Mouse (Mus musculus) MEL-GATA-1-ER (cell line): ENCODE results near the gene Itpr1.

ENCODE experiments used
- DNase-seq: peaks from one replicate; pipeline ENCODE4 v3.0.0-alpha.2; 2012; ENCODE audit warnings: low read depth; ENCODE audit errors: extremely low read depth

Itpr1 gene

DNA sequence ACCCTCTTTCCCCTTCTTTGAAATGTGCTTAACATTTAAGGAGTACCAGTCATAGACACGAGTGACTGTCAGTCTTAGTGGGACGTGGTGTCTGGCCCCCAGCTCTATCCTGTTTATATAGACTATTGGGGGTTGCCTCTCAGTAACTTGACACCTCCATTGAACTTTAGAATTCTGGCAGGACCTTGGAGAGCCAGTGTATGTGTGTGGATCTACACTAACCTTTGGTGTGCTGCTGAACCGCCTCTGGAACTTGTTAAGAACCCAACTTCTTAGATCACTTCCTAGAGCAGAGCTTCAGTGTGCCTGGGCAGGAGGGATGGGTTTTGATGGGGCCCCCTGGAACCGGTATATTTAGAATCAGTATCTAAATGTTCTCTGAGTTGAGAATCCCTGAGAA is 26.2 kb downstream of the Itpr1 start:
- no peak for DNase-seq

DNA sequence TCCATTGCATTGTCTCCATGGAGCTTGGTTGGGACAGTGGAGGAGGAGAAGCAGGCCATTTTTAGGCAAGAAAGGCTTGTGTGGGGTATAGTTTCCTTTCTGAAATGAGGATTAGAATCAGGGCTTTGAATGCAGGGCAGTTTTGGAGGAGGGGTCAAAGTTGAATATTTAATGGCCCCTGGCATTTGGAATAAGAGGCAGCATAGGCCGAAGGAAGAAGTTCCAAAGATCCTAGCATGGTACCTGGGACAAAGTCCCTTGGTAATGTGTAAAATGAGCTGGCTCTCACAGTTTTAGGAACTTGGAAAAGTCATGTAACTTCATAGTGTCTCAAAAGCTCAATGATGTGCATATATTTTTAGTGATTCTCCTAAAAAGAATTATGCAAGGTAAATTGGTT is 27.1 kb downstream of the Itpr1 start:
- no peak for DNase-seq

DNA sequence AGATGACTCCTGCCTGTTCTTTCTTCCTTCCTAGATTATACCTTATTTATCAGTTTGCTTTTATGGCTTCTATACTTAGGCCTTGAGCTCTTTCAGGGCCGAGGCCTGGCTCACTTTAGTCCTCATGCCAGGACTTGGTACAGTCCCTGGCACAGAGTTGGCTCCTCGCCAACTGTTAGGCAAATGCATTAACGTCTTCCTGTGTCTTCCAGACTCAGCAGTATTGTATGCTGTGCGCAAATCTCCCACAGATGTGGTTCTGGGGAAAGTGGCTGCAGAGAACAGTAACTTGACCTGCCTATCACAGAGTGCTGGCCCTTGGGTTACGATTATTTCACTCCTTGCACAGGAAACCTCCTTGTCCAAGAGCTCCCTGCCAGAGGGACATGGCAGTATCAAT is 27.9 kb downstream of the Itpr1 start:
- DNase-seq = no peak

DNA sequence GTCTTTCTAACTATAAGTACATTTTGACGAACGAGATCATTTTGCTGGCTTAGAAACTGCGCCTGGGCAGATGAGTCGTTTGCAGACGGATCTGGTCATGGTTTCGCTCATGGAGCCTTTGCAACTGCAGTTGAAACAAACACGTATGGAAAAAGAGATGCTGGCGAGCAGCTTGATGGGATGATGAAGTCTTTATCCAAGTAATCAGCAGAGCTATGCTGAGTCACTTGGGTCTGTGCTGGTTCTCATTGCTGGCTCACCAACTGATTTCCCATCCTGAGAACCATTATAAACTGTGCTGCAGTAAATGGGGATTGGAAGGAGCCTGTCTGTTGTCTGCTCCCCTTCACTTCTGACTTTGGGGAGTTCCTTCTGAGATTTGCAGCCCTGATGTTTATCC is 31.7 kb downstream of the Itpr1 start:
- no peak for DNase-seq

DNA sequence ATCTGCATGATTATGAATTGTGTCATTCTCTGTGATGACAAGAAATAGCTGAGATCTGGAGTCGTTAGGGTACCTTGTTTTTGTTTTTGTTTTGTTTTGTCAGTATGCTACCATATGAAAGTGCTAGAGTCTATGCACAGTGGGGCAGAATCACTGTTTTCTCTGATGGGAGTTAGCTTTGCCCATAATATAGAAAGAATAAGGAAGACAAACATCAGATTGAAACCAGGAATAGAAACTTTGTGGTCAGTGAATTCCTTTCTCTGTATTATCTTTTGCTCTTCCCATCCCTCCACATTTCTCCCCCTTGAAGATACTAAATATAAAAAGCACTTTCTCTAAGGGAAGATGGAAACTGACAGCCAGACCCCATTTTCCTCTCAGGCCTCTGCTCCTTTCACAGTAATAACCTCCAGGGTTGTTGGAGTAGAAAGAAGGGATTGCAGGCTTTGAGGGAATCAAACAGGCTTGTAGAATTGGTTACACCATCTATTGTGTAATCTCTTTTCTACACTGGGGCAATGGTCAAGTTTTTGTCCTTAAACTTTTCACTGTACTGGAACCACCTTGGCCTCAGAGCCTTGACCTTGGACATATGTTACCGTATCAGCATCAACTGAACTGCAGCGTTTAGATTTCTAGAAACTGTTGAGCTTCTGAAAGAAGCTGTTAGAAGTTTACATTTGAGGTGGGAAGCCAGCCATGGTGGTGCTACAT is 33.6 kb downstream of the Itpr1 start:
- no peak for DNase-seq

DNA sequence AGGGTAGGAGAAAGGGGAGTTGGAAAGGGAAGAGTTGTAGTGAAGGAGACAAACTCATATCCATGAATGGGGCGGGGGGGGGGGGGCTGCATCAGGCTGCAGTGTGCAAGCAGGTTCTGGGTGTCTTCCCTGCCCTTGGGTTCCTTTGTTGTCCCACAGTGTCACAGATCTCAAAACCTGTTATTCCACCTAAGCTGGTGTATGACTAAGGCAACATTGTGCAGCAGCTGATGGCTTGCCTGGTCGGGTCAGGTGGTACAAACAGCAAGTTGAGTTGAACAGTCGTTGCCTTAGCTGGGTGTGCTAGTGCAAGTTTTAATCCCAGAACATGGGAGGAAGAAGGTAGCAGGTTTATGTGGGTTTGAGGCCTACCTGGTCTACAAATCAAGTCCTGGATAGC is 34.3 kb downstream of the Itpr1 start:
- DNase-seq = no peak

DNA sequence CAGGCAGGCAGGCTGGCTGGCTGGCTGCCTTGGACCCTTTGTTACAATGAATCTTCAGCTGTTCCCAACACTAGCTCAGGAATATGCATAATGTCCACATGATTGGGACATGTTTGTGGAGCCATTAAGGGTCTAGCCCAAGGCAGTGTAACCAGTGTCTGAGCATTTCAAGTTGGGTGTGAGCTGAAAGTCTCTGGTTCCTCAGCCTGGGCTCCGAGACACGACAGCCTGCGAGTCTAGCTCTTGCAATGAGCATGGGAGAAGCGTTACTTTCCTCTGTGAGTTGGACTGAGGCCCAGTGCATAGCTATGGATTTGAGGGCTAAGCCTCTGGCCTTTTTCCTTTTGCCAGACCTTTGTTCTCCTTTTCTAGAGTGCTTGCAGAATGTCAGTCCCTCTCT is 35.6 kb downstream of the Itpr1 start:
- no peak for DNase-seq

DNA sequence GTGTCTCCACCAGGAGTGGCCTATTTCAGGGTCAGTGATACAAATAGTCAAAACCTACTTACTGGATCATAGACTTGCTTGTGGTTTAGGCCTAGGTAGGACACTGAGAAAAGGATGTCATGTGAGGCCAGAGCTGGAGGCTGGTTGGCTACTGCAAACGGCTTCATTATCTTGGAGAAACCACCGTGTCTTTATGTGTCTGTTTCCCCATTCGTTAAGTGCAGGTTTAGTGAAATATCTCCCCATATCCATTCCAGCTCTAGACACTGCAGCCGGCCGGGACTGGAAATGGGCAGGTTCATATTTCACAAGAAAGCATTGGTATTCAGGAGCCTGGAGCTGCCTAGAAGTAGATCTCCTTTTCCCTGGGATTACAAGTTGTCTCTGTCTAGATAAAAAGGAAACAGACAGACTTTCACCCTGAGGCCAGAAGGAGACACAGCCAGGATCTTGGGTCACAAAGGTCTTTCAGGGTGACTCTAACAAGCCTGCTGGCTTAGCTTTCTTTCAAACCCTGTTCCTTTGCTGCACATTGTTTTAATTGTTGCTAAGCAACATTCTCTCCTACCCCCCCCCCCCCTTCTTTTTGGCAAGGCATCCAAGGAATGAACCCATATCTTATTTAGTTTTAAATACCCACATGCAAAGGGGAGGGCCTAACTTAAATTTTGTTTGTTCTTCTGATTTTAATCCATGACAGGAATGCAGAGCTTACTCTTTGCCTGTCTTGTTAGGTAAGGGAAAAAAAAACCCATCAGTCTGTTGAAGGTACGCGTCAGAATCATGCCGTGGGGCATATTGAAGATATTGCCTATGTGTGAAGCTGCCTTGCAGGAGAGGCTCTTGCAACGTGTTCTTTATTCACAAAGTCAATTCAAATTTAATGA is 36.4 kb downstream of the Itpr1 start:
- DNase-seq = peak; percentile 81

DNA sequence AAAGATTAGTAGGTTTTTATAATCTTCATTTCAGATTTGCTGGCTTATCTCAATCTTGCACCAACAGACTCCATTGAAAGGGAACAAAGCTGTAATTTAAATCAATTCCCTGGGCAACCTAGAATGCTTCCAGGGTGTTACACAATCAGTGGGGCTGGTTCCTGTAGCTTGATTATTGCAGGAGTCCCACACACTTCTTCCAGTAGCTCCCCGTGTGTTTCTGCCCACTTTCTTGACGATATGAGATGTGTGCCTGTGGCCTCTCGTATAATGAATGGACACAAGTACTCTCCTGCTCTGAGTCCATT is 37.0 kb downstream of the Itpr1 start:
- no peak for DNase-seq

DNA sequence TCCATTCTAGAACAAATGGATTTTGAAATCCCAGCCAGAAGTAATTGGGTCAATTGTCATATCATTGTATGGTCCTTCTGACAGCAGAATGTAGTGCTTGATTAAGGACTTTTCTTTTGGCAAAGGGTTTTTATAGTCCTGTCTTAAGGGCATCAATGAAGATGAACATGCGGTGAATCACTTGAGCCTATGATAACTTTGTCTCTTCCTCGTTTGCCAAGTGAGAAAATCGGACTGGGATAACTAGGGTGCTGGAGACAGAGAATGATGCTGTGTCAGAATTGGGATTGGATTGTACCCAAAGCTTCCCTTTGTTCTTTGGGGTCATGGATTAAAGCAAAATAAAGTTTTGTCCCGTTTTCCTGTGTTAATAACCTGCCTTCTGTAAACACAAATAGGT is 37.5 kb downstream of the Itpr1 start:
- no peak for DNase-seq

DNA sequence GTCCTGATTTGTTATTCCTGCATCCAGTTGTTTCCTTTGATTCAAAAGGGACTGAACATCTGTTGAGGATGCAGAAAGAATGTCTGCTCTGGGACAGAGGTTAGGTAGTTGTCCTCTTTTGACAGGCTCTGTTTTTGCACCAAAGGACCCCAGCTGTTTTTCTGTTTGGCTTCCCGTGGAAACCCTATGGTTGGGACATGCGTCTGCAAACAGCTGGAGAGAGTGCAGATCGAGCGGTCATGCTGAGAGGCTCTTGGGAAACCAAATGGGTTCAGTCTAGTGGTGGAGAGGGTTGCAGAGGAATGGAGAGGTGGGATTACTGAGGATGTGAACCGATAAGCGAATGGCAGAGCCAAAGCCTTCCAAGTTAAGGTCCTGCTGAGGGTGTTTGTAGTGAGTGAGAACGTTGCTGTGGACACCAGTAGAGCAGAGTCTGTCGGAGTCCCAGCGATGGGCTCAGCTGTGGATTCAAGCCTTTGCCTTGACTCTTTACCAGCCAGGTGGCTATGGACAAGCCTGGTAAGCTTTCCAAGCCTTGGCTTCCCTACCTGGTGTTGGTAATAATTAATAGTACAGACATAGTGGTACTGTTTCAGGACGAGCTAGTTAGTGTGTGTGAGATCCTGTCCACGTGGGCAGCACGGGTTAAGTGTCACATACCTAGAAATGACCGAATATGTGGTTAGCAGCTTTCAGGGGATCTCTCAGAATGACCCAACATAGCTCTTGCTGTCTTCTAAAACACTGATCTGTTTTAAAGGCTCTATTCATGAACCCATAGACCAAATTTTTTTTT is 39.9 kb downstream of the Itpr1 start:
- DNase-seq = no peak

DNA sequence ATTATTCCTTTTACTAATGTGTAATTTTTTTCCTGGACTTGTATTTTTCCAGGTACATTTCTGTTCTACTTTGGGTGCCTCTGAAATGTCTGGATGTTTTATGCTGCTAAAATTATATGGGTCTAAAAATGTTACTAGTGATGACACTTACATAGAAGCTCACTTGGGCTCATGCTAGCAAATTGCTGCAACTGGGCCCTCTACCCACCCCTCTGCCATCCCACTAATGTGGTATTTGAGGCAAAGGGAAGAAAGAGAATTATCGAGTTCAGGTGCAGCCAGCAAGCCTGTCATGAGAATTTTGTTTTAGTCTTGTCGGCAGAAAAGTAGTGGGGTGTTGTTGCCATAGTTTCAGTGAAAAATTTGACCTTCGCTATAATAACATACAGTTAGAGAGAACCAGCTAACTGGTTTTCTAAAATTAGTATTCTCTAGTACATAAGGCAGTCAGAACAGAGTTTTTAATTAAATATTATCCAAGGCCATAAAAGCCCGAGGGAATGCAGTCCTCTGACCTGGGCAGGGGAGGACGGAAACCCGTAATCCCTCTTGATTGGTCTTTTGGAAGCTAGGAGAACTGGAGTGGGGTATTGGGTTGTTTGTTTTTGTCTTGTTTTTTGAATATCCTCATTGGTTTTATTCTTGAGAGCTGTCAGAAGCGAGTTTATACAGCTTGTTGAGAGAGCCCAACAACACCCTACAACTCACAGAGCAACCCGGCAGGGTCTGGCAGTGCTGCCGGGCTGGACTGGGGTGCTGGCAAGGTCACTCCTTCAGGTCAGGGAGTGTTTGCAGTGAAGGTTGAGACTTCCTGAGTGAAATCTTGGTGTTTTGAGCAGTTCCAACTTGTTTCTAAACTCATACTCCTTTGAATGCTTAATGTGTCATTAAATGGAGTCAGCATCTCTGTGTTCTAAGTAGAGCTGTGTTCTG is 41.5 kb downstream of the Itpr1 start:
- DNase-seq = no peak

DNA sequence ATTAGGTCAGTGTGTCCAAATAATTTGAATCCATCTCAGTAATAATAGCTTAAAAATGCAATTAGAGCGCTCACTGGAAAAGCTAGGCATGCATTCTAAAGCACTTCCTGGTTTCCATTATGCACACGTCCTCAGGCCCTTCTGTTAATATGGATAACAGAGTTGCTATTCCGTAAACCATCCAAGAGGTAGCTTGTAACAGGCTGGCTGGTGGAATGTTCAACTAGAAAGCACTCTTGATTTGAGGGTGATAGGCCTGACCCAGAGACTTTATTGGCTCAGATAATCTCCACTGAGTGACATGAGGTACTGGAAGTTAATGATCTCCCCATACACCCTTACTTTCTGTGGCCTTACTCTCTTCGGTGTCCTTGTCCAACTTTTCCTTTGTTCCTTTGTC is 43.0 kb downstream of the Itpr1 start:
- no peak for DNase-seq

DNA sequence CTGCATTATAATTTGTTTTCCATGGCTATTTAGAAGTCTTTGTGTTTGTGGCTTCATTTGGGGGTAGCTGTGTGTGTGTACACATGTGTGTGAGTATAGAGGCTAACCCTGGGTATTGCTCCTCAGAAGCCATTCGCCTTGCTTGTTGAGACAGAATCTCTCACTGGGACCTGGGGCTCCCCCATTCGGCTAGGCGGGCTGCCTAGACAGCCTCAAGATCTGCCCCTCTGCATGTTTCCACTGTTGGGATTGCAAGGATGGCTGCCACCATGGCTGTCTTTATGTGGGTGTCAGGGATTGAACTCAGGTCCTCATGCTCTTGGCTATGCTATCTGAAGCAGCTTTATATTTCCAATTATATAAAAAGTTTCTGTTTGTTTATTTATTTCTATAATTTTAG is 44.3 kb downstream of the Itpr1 start:
- DNase-seq = no peak

DNA sequence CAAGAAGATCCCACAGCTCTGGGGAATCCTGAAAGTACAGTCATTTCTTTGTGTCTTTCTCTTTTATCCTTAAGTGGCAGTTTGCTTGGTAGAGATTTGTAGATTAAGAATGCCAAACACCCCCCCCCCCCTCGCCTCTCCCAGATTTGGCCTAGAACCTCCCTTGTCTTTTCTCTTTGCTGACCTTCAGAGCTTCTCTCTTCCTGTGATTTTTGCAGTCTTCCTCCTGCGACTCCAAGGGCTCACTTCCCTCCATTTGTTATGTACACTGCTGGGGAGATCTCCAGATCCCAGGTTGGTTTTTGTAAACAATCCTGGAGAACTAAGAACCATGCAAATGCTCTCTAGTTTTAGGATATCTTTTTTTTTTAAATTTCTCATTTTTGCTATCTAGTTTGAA is 45.7 kb downstream of the Itpr1 start:
- DNase-seq = no peak

DNA sequence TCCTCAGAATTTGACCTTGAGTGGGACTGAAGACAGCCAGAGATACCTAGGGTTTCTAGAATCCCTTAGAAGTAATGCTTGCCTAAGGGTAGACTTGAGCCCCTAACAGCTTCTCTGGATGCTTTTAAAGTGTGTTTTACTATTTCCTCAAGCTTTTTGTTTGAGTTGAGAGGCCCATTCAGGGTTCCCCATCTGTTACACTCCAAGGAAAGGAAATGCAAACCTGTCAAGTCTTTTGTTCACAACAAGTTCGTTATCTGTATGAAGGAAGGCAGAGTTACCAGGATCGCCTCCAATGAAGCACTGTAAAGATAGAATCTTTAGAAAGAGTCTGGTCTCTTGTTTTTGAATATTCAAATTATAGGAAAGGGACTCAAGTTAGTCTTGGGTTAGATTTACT is 46.8 kb downstream of the Itpr1 start:
- no peak for DNase-seq

DNA sequence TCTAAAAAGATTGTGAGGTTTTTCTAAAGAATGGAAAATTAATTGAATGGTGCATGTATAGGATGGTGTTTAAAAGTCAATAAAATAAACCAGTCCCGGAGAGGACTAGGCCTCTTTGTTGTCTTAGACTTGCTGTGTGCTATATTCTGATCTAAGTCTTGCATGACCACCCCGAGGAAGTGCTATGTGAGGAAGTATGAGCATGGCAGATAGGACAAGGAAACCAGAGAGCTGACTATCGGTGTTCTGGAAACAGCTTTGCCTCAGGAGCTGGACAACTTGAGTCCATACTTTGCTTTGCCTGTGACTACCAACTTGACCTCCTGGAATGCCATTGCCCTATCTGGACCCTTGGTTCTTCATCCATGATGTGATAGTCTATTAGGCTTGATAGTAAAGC is 48.6 kb downstream of the Itpr1 start:
- DNase-seq = peak; percentile 50

DNA sequence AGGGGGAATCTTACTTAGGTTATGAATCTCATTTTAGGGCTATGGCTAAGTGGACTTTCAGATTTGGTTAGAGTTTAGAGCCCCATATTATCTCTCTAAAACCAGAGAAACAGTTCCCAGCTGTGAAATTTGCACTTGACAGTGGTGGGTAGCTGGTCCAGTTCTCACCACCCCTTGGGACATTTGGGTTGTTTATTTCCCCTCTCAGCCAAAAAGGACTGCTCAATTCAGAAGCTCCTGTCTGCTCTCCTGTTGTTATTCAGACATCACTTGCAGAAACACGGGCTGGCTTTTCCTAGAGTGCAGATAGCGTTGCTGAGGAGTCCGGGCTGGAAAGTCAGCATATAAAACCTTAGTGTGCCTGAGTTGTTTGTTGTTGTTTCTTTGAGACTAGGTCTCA is 51.3 kb downstream of the Itpr1 start:
- no peak for DNase-seq

DNA sequence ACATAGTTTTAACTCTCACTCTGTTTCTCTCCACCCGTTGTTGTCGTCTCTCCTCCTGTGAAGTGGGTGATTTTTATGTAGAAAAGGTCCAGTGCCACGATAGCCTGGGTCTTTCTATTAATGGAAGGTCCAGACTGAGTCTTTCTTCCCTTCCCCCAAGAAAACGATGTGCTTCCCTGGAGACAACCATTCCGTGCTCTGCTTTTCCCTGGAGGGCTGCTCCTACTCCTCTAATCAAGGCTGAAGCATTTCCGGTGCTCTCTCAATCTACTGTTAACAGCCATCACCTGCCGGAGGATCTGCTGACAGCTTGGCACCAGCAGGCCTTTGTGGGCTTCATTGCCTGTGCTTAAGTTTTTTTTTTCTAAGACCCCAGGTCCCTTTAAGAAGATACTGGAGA is 60.6 kb downstream of the Itpr1 start:
- DNase-seq = no peak

DNA sequence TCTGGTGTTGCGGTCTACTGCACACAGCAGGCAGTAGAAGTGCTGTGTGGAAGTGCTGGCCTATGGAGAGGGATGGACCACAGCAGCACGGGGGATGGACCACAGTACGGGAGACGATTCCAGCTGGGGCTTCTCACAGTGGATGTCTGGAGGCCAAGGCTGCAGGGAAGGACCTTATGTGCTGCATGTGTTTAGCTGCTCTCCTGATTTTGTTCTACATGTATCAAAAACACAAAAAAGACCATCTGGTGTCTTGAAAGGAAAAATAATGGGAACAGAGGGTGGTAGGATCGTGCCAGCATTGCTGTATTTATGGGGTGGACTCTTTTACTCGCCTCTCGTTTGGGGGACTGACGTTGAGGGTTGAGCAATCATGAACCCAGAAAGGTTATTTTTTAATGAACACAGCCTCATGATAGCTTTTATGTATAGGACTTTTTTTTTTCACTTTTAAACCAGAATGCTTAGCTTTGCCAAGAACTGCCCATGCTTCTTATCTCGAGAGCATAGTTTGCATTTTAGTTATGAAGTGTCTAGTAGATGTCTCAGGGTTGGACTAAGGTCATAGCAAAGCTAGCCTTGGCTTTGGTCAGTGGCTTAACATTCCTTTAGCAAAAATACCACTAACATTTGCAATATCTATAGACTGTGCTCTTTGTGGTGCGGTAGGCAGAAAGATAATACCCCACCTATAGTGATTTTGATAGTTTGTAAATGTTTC is 61.6 kb downstream of the Itpr1 start:
- DNase-seq = no peak
